In genomic region chr12:80721458-80721857, GRCm38 (mm10) we compare ENCODE assay signal across 30 mouse cellular contexts. TPM values are rescaled to one million over a fixed set of nuclear protein-coding genes. Genes with fewer than 3 reads are reported as not detected.
DNase-seq lines count a peak whose midpoint lies in the region; ATAC-seq and TF ChIP-seq lines count a peak whose summit lies in the region.
"Had no signal": no experiment of that assay in that cellular context is flagged by ENCODE, and none has a peak within 500 bp of the region (broad histone marks: within the 10 kb centered on the region; RNA-seq: fewer than 3 reads in every experiment).

No protein-coding gene starts in this region.

- H3K4me3 ChIP-seq in testis, adult 2 months (ENCODE audit: control insufficient read depth, low read depth, low read length), result peak overlapping the region; percentile 59
- no peak overlapping the region for H3K4me3 ChIP-seq in forebrain, embryonic 13.5 days
- H3K4me3 ChIP-seq: embryonic facial prominence, embryonic 12.5 days; embryonic facial prominence, embryonic 15.5 days; forebrain, embryonic 15.5 days; heart, embryonic 12.5 days; heart, embryonic 15.5 days; hindbrain, embryonic 10.5 days; hindbrain, embryonic 13.5 days had no signal

- H3K4me2 ChIP-seq in forebrain, embryonic 13.5 days, result no peak overlapping the region
- H3K4me2 ChIP-seq: embryonic facial prominence, embryonic 12.5 days; embryonic facial prominence, embryonic 15.5 days; forebrain, embryonic 15.5 days; heart, embryonic 12.5 days; heart, embryonic 15.5 days; hindbrain, embryonic 13.5 days had no signal

- no peak for TF ChIP-seq POLR2A in testis, adult 2 months (IDR thresholded peaks at IDR 0.05; ENCODE audit: control insufficient read depth, low read depth, low read length)

- no peaks in the 10 kb centered on the region for H3K9me3 ChIP-seq in forebrain, embryonic 13.5 days (replicated peaks)
- H3K9me3 ChIP-seq: embryonic facial prominence, embryonic 12.5 days; embryonic facial prominence, embryonic 15.5 days; forebrain, embryonic 15.5 days; heart, embryonic 12.5 days; heart, embryonic 15.5 days; hindbrain, embryonic 10.5 days; hindbrain, embryonic 13.5 days had no signal

- H3K36me3 ChIP-seq in testis, adult 2 months (ENCODE audit: control insufficient read depth, insufficient read depth, low read length), result no peaks in the 10 kb centered on the region
- H3K36me3 ChIP-seq in forebrain, embryonic 13.5 days (ENCODE audit: poor library complexity, severe bottlenecking), result no peaks in the 10 kb centered on the region
- H3K36me3 ChIP-seq: embryonic facial prominence, embryonic 12.5 days; embryonic facial prominence, embryonic 15.5 days; forebrain, embryonic 15.5 days; heart, embryonic 12.5 days; heart, embryonic 15.5 days; hindbrain, embryonic 10.5 days; hindbrain, embryonic 13.5 days had no signal

- WGBS in forebrain, embryonic 13.5 days, result 84% methylated on average over 14 of the region's 15 CpGs

- no peak for TF ChIP-seq CTCF in testis, adult 2 months (IDR thresholded peaks at IDR 0.05; ENCODE audit: control insufficient read depth, insufficient read depth, insufficient replicate concordance, low read depth, low read length)

- H3K4me1 ChIP-seq in testis, adult 2 months (ENCODE audit: control insufficient read depth, insufficient read depth, low read length), result peaks cover 16% of the 10 kb centered on the region
- H3K4me1 ChIP-seq in forebrain, embryonic 13.5 days, result no peaks in the 10 kb centered on the region
- H3K4me1 ChIP-seq: embryonic facial prominence, embryonic 12.5 days; embryonic facial prominence, embryonic 15.5 days; forebrain, embryonic 15.5 days had no signal

- H3K9ac ChIP-seq in forebrain, embryonic 13.5 days, result no peak overlapping the region
- H3K9ac ChIP-seq: embryonic facial prominence, embryonic 12.5 days; embryonic facial prominence, embryonic 15.5 days; forebrain, embryonic 15.5 days; heart, embryonic 12.5 days; heart, embryonic 15.5 days; hindbrain, embryonic 13.5 days had no signal

- ATAC-seq in inflammation-experienced regulatory T-cells, adult 6 months, result no peak
- ATAC-seq in forebrain, embryonic 13.5 days, result no peak
- ATAC-seq: activated CD4-positive, CD25-positive, alpha-beta regulatory T cell, adult 4 months; CD4-positive, CD25-positive, alpha-beta regulatory T cell, adult 4 months; forebrain, embryonic 15.5 days; intestine, embryonic 16.5 days had no signal

- no peaks in the 10 kb centered on the region for H3K27me3 ChIP-seq in testis, adult 2 months (ENCODE audit: control insufficient read depth, insufficient read depth, low read length)
- no peaks in the 10 kb centered on the region for H3K27me3 ChIP-seq in forebrain, embryonic 13.5 days
- H3K27me3 ChIP-seq: embryonic facial prominence, embryonic 12.5 days; embryonic facial prominence, embryonic 15.5 days; forebrain, embryonic 15.5 days had no signal

- DNase-seq in testis, postnatal 10 days (ENCODE audit: low spot score), result no peak
- DNase-seq in ES-CJ7 (ENCODE audit: low read depth, low spot score) (peak; percentile 89), WW6 (ENCODE audit: low read depth, low spot score) (peak; percentile 79)
- no peak for DNase-seq in layer of hippocampus, postnatal 25 days (ENCODE audit: extremely low spot score in 1 of 2, low spot score in 1 of 2)
- DNase-seq: adrenal gland, postnatal 36 days; cerebellum, adult 11 months; cerebellum, adult 2 months; cerebellum, adult 9-11 months; cerebellum, postnatal 25 days; gastrocnemius, postnatal 25 days; heart, adult 18-20 months; heart, postnatal 10 days; heart, postnatal 36 days; kidney, adult 2 months had no signal

- H3K27ac ChIP-seq in testis, adult 2 months (ENCODE audit: control insufficient read depth, insufficient read depth, low read depth, low read length), result no peak overlapping the region
- H3K27ac ChIP-seq in forebrain, embryonic 13.5 days, result no peak overlapping the region
- H3K27ac ChIP-seq: embryonic facial prominence, embryonic 12.5 days; embryonic facial prominence, embryonic 15.5 days; forebrain, embryonic 15.5 days; heart, embryonic 15.5 days; hindbrain, embryonic 10.5 days; hindbrain, embryonic 13.5 days had no signal

RNA-seq across cellular contexts. Expression of gene Plekhd1, which starts 29.1 kb away (rescaled TPM):
- polyA plus RNA-seq in testis, adult 2 months (2012; rRNA removed), result 6.9 and 7.6 TPM in 2 replicates
- 1 to 10 TPM in 2 of 3 experiments, not detected in 1; 1.5 to 2.4 TPM for polyA plus RNA-seq in inflammation-experienced regulatory T-cells, adult 6 months (2017; shearing (Covaris generic))
- total RNA-seq in layer of hippocampus, postnatal 25 days (2021), result 1 to 10 TPM; 6.2 to 7.5 TPM
- 0.43 and 0.74 TPM in 2 replicates for polyA plus RNA-seq in forebrain, embryonic 13.5 days (2015; fragmentation: Nextera tagmentation; extraction: Ambion mirVana)
- total RNA-seq: adrenal gland, postnatal 36 days; common myeloid progenitor, adult 5-6 weeks; gastrocnemius, postnatal 25 days had no signal

RNA-seq across cellular contexts. Expression of gene Ccdc177, which starts 39.0 kb away (rescaled TPM):
- polyA plus RNA-seq in testis, adult 2 months (2012; rRNA removed), result 0.05 TPM in 2 replicates
- not detected for polyA plus RNA-seq in inflammation-experienced regulatory T-cells, adult 6 months (2017; shearing (Covaris generic))
- total RNA-seq in layer of hippocampus, postnatal 25 days (2021), result 10 to 100 TPM; 17.6 to 19.2 TPM
- polyA plus RNA-seq in forebrain, embryonic 13.5 days (2015; fragmentation: Nextera tagmentation; extraction: Ambion mirVana), result 4.6 and 4.7 TPM in 2 replicates
- total RNA-seq: adrenal gland, postnatal 36 days; gastrocnemius, adult 8-10 months; gastrocnemius, postnatal 25 days; heart, postnatal 36 days had no signal
- polyA plus RNA-seq: activated CD4-positive, CD25-positive, alpha-beta regulatory T cell, adult 4 months; C2C12; CD4-positive, CD25-positive, alpha-beta regulatory T cell, adult 4 months; heart, embryonic 15.5 days; kidney, adult 2 months had no signal

Comparison
In these comparisons a context has a peak if more than half of its experiments do, and no peak if none do; other contexts are left out.
1. DNase-seq: peak in ES-CJ7 (single experiment) and WW6 (single experiment); none in testis, postnatal 10 days (single experiment) and layer of hippocampus, postnatal 25 days (0 of 2).